Mouse (Mus musculus) kidney, adult 2 months (tissue): ENCODE measurements at regions not wholly inside any gene's neighbourhood (a gene's known extent, or its start where the extent isn't known, plus 50 kb on each side); places are given as distances from the start of the nearest gene placed in this dataset.

ENCODE experiments used
- CTCF ChIP-seq: fragments of 200-500 bp; conservative IDR thresholded peaks from 2 replicates; pipeline ENCODE4 v1.5.1; 2011; ENCODE audit warnings: low read depth, mild to moderate bottlenecking, control low read depth, low read length, moderate library complexity, mixed read lengths; ENCODE audit not compliant: insufficient read depth, insufficient read length
- POLR2A ChIP-seq: fragments of 200-500 bp; IDR thresholded peaks from one replicate; pipeline ENCODE4 v1.6.1; 2011; ENCODE audit warnings: low read depth, low read length, control low read depth

GRCm38 (mm10) chr6:95056222-95056621 lies 60.8 kb upstream of the Kbtbd8 start:
- TF ChIP-seq CTCF: no peak
- no peak for TF ChIP-seq POLR2A
